23 mouse cellular contexts compared by ENCODE assay signal in the genomic region with DNA sequence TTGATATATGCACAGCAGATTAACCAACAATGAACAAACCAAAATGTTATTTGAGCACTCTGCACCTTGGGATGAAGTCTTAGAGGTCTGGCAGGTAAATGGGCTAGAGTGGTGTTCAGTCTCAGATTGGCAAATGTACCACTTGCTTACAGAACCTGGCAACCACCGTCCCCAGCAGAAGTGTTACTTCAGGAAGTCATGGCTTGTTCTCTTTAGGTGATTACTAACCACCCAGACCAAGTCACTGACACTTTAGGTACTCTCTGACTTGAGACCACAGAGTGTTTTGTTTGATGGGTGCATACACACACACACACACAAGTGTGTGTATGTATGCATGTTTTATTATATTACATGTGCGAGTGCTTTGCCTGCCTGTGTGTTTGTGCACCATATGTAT. TPM values are rescaled to one million over a fixed set of nuclear protein-coding genes. Genes with fewer than 3 reads are reported as not detected.
"Had no signal": no experiment of that assay in that cellular context is flagged by ENCODE, and none has a peak within 500 bp of the region (broad histone marks: within the 10 kb centered on the region; RNA-seq: fewer than 3 reads in every experiment).

No protein-coding gene starts in this region.

- ATAC-seq: liver, postnatal 0 days had no signal

- H3K9ac ChIP-seq: limb, embryonic 12.5 days; limb, embryonic 15.5 days; liver, embryonic 14.5 days; liver, postnatal 0 days; lung, embryonic 14.5 days; neural tube, embryonic 12.5 days; neural tube, embryonic 15.5 days had no signal

- DNase-seq: kidney, postnatal 25 days; layer of hippocampus, adult 9-11 months; left cerebral cortex, postnatal 4 days; liver, postnatal 0 days; midbrain, embryonic 14.5 days; retina, postnatal 1 day; right cerebral cortex, postnatal 25 days; spleen, adult 18-20 months; thymus, adult 2 months; thymus, postnatal 14 days; thymus, postnatal 4 days had no signal

- H3K27me3 ChIP-seq: limb, embryonic 12.5 days; limb, embryonic 15.5 days; neural tube, embryonic 12.5 days; neural tube, embryonic 15.5 days had no signal

- H3K4me3 ChIP-seq: layer of hippocampus, adult 2 months; limb, embryonic 12.5 days; limb, embryonic 15.5 days; megakaryocyte, embryonic 14.5 days; neural tube, embryonic 12.5 days; neural tube, embryonic 15.5 days had no signal

- H3K36me3 ChIP-seq: limb, embryonic 12.5 days; limb, embryonic 15.5 days; neural tube, embryonic 12.5 days; neural tube, embryonic 15.5 days had no signal

- H3K27ac ChIP-seq: kidney, postnatal 0 days; layer of hippocampus, adult 2 months; limb, embryonic 12.5 days; limb, embryonic 15.5 days; liver, embryonic 14.5 days; macrophage; neural tube, embryonic 12.5 days; neural tube, embryonic 15.5 days; stomach, postnatal 0 days had no signal

- H3K4me1 ChIP-seq: limb, embryonic 12.5 days; neural tube, embryonic 12.5 days; neural tube, embryonic 15.5 days had no signal

RNA-seq across cellular contexts. Expression of a gene that starts 36.7 kb away (rescaled TPM):
- polyA plus RNA-seq: liver, embryonic 11.5 days had no signal
